Mouse (Mus musculus) ovary, postnatal 36 days (tissue): ENCODE data around the gene Aff4.
A peak's percentile ranks its signal among the peaks of the same experiment; 100 is the strongest.

Experiments
- DNase-seq: peaks from one replicate; pipeline ENCODE4 v3.0.0; 2022; ENCODE audit warnings: low spot score, mixed read lengths

The Aff4 gene

DNA sequence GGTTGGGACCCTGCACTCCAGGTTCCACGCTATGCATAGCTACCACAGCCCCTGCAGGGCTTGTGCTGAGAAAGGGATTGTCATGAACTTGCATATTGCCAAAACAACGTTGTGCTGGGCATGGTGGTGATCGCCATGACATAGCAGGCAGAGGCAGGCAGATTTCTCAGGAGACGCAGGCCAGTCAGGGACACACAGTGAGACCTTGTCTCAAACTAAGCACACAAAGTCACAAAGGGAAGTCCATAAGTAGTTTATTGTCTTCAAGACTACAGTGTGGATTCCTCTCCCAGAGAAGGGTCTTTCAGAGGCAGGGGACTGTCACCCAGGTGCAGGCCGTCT, 78.1 kb downstream of the Aff4 start:
- no peak for DNase-seq

DNA sequence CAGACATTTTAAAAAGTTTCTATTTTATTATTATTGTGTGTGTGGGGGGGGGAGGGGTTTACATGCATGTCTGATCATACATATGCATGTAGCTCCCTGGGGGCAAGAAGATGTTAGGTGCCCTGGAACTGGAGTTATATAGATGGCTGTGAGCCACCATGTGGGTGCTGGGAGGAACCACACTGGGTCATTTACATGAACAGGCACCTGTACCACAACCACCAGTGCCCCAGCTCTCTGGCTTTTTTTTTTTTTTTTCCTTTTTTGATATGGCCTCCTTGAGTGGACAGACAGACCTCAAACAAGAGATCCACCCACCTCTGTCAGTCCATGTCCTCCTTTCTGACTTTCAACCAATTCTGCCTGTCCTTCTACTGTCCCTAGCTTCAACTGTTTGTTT, 78.5 kb downstream of the Aff4 start:
- DNase-seq = no peak

DNA sequence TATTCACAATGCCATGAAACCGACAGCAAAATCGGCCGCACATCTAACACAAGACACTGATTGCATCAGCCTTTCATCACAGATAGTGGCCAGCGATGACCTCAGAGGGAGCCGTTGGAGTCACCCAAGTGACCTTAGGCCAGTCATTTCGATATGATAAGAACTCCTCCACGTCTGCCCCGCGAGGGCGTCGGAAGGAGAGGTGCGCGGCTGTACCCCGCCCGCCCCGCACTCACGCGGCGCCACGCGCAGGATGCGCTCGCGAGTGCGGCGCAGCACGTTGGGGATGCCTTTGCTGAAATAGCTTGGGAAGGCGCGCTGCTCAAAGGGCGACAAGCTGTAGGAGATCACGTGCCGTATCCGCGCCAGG, 79.7 kb downstream of the Aff4 start:
- no peak for DNase-seq

DNA sequence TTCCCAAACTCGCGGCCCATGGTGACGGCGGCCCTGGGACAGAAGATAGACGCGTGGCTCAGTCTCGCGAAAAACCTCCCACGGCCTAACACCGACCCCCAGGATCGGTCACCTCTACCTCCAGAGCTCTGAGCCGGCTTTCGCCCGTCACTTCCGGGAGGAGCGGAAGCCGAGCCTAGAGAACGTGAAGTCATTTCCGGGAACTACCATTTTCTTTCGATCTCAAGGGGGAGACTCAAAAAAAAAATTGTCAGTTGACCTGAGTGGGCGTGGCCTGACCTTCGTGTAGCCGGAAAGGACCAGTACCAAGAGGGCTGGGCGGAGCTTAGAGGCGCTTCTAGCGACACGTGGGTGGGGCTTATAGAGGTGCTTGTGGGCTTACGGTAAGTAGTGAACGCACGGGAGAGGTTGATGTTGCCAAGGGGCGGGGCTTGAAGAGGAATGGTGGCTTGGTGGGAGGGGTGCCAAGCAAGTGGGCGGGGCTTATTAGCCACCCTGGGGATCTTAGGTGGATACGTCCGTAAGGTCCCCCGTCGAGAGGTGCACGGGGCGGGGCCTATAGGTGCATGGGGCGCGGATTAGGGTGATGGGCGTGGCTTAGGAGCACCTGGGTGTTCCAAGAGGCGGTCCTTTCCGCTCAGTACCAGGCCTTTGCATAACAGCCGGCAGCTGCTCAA, 80.2 kb downstream of the Aff4 start, which contains the start of the genes Uqcrq and Gdf9:
Gene Uqcrq (minus strand): TSS at position 162 of the 677 bp plus-strand sequence.
Gene Gdf9 (plus strand): TSS at position 354 of the 677 bp plus-strand sequence.
- DNase-seq = peak; percentile 97

DNA sequence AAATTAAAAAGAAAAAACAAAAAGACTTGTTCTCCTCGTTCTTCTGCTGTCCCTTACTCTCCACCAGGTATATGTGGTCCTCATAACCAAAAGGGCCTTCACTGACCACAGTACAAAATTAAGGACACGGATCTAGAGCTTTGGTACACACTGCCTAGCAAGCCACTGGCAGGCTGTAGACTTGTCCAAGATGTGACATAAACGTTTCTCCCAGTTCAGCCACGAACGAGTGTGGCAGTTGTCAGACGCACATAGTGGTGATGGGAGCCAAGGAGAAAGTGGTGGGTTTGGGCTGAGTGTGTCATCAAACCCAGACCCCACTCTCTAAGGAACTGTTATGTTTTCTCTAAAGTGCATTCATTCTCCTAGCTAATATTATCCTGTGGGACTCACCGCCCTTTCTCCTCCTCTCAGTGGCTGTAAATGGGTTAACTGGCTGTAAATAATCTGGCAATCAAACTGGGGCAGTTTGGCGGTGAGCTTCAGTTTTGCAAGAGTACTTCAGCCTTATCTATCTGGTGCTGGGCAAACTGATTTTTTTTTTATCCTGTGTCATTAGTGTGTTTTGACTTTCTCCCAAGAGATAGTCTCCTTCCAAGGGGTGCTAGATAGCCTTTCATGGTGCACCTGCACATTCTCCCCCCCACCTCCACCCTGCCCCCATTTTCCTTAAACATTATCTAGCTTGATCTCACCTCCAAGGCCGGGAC, 80.9 kb downstream of the Aff4 start:
- DNase-seq = no peak

DNA sequence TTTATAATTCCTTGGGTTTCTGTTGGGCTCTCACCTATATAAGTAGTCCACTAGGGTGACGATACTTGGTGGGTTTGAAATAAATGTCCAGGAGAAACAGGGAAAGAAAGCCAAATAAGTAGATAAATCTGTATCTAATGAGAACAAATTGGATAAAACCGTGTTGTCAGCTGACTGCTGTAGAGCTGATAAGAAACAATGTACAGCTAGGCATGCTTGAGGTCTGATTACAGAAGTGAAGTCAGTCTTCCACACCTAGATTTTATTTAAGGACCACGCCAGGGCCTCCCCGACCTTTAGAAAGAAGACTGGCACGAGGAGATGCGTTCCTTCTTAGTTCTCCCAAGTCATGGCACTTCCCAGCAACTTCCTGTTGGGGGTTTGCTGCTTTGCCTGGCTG, 82.4 kb downstream of the Aff4 start:
- no peak for DNase-seq

DNA sequence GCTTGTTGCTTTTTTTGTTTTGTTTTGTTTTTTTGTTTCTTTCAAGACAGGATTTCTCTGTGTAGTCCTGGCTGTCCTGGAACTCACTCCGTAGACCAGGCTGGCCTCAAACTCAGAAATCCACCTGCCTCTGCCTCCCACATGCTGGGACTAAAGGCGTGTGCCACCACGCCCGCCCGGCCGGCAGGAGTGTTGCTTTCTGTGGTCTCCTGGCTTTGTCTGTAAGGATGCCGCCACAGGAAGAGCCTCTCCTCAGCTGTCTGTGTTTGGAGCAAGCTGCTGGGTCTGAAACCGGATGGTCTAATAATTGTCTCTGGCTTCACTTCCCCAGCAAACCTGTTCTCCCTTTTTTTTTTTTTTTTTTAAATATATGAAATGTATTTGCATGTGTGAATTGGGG, 84.9 kb downstream of the Aff4 start:
- no peak for DNase-seq

DNA sequence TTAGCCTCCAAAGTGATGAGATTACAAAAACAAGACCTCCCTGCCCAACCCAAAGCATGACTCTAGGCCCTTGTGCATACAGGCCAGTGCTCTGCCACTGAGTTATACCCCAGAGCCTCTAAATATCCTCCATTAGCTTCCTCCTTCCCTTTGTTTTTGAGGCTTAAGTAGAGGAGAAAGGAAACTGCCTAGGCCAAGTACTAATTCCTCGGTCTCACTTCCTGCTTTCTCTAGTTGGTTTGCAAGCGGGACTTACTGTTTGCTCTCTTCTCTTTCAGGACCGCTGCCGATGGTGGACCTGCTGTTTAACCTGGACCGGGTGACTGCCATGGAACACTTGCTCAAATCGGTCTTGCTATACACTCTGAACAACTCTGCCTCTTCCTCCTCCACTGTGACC, 85.7 kb downstream of the Aff4 start:
- DNase-seq = no peak

DNA sequence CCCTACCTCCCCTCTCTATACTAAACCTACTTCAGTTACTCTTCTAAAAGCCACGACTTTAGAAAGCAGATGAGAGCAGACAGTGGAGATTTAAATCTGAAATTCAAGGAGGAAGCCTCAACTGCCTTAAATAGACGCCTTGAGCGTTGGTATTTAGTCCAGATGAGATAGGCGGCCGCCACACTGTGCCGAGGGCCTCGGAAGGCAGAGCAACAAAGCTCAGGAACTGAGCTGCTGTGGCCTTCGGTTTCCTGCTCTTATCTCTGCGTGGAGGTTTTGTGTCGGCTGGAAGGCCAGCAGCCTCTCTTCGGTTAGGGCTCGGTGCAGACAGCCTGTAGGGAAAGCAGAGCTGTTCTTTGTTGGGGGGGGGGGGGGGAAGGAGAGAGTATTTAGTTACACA, 91.3 kb downstream of the Aff4 start:
- peak; percentile 66 for DNase-seq

DNA sequence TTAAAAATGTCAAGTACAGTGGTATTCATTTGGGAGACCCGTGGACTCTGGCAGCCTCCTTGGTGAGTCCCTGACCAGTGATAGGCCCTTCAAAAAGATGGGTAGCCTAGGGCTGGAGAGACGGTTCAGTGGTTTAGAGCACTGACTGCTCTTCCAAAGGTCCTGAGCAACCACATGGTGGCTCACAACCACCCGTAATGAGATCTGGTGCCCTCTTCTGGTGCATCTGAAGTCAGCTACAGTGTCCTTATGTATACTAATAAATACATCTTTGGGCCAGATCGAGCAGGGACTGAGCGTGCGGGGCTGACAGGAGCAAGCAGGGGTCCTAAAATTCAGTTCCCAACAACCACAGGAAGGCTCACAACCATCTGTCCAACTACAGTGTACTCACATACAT, 93.2 kb downstream of the Aff4 start:
- DNase-seq = no peak

DNA sequence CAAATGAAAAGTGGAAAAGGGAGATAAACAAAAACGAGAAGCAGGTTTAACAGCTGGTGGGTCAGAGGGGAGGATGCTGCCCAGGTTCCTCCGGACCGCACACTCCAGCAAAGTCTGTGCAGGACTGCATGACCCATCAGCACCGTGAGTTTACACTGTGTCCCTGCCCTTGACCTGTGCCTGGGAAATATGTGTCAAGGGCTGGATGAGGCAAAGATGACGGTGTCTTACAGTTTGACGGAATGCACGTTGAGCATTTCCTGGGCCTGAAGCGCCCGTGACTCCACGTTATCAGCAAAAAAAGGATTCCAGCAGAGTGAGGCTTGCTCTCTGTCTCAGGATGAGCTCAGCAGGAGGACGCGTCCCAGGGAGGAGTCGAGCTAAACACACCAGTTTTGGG, 94.9 kb downstream of the Aff4 start:
- DNase-seq = no peak

DNA sequence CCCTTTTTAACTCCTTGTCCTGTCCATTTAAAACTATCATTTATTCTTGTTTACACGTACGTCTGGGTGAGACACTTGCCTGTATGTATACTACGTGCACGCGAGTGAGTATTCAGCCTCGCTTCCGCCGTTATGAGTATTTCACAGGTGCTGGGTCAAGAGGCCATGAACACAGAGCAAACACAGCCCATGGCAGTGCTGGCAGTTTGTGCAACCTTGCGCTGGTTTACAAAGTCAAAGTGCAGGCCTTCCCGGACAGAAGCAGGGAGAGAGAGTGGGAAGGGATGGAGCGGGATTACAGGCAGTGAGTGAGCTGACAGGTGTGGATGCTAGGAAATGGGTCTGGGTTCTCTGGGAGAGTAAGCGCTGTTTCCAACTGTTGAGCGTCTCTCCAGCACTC, 95.5 kb downstream of the Aff4 start:
- no peak for DNase-seq

DNA sequence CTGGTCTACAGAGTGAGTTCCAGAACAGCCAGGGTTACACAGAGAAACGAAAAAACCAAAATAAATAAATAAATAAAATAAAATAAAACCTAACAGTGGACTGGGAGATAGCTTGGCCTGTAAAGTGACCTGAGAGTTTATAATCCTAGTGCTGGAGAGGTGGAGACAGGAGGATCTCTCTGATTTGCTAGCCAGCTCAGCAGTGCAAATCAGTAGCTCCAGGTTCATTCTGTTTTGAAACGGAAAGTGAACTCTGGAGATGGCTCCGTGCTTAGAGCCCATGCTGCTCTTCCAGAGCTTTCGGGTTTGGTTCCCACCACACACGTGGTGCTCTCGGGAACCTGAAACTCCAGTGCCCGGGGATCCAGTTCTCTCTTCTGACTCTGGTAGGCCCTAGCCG, 97.4 kb downstream of the Aff4 start:
- no peak for DNase-seq

DNA sequence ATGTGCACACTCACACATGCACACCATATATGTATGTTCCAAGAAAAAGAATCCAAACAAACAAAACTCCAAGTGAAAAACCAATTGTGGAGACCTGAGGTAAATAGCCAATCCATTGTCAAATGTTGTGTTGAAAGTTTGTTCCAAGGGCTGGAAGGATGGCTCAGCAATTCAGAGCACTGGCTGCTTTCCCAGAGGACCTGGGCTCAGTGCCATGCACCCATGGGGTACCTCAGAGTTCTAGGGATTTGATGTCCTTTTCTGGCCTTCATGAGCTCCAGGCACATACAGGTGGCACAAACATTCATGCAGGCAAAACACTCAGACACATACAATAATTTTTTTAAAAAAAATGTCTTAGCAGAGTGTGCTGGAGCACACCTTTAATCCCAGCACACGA, 97.9 kb downstream of the Aff4 start:
- DNase-seq = peak; percentile 53

DNA sequence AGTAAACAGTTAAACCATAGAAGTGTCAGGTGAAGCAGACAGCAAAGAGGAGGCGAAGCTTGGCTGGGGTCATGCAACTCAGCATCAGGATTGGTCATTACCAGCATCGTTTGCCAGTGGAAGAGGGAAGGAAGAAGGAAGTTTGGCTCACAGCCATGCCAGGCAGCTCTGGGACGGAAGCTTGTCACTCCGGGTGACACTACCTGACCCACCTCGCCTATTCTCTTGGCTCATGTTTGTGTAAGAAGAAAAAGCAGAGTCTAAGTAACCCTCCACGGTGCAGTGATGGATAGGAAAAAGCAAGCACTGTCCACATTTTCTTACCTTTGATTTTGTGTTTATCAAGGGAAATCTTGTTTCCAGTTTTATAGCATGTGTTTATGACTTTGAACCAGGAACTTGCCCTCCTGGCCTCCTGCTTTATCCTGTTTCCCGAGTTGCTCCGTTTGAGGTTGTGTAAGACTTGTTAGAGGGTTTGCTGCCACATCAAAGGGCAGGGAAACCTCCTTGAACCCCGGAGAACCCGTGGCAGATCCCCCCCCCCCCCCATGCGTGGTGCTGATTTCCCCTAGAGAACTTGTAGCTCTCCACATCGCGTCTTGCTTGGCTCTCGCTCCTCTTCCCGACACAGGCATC, 99.6 kb downstream of the Aff4 start:
- no peak for DNase-seq

DNA sequence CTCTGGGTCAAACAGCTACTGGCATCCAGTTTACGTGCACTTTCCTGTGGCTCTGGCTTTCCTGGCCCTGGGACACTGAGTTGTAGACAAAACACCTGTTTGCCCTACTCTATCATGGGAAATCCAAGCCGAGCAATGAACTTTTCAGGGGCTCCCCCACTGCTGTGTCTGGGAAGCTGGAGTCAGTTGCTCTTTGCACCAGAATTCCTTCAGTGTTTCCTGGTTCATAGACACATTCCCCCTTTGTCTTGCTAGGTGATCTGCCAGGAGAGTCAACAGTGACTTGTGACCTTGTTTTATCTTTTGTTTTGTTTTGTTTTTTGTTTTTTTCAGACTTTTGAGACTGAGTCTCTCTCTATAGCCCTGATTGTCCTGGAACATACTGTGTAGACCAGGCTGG, 100.7 kb downstream of the Aff4 start:
- no peak for DNase-seq

DNA sequence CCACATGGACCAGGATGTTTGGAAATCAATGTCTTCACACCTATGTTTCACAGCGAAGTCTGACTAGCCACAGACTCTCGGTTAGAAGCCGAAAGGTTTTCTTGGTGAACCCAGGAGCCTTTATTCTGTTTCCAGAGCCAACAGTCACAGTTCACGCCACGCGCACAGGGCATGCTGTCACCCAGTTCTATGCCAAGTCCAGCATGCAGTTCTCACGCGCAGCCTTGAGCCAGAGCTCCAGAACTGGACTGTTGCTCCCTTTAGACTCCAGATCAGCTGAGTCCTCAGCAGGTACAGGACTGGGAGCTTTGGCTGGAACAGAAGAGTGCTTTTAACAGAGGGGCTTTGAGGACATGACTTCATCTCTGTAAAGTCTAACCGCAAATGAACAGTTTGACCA, 101.8 kb downstream of the Aff4 start:
- DNase-seq = no peak

DNA sequence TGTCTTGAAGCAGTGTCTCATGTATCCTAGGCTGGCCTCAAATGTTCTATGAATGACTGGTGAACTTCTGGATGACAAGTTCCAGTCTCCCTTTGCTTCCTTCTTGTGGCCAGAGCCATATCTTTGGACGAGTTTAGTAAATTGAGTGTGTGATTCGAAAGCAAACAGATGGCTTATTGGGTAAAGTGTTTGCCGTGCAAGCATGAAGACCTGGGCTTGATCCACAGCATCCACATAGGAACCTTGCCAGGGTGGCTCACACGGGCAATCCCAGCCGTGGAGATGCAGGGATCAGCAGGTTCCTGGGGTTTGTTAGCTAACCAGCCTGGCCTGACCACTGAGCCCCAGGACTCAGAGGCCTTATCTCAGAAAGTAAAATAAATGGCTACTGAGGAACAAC, 102.4 kb downstream of the Aff4 start:
- no peak for DNase-seq

DNA sequence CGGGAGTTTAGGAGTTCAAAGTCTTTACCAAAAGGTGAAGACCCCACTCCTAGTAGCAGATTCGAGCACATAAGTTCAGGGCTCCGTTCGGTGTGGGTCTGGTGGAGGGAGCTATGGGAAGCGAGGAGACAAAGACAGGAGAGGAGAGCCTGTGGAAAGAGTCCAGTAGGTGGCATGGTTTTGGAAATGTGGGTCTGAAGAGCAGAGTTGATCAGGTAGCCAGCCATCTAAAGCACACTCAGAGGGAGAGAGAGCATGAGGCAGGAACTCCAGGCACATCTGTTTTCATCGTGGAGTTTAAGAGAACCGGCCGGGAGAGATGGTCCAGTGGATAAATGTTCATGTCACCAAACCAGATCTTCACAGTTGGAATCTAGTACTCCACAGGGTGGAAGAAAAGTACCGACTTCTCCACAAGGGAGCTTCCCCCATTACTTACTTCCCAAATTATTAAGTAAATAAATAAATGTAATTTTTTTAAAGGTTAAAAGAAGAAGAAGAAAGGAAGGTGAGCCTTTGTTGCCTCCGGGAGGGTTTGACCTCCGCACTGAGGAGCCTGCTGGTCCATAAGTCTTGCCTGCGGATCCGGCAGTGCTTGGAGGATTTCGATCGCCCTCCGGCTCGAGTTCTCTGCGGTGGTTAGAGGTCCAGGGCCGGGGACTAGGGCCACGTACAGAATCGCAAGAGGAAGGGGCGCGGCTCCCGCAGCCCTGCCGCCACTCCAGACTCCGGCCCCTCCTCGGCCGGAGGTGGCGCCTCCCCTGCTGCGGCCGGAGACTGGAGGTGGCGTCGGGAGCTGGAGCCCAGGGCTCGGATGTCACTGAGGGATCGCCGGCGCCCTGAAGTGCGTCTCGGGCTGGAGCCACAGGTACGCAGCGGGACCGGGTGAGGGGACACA, 106.1 kb downstream of the Aff4 start, which contains the start of the genes Gm10447 and Shroom1:
Gene Gm10447 (minus strand): TSS at position 637 of the 898 bp plus-strand sequence.
Gene Shroom1 (plus strand): TSS at position 732 of the 898 bp plus-strand sequence.
- peak; percentile 76 for DNase-seq

DNA sequence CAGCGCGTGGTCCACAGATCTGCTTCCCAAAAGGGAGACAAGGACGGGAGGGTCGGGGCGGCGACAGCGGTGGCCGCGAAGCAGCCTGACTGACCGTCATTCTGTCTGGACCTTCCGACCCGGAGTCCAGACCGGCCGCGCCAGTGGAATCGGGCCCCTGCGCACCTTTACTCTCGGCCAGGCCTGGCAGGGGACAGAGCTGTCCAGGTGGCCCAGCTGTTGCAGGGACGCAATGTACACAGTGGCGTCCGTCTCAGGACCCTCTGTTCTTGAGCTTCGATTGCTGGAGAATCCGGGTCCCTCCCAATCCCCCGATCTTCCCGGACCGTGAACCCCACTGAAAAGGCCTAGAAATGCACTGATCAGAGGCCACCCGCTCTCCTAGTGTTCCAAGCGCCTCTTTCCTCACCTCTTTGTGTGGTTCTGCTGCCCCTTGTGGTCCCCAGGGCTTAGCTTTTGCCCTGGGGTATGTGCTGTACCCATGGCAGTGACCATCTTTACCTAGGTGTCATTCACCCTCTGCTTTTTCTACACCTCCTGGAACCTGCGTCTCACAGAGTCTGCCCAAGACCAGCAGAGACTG, 106.8 kb downstream of the Aff4 start:
- DNase-seq = peak; percentile 31

DNA sequence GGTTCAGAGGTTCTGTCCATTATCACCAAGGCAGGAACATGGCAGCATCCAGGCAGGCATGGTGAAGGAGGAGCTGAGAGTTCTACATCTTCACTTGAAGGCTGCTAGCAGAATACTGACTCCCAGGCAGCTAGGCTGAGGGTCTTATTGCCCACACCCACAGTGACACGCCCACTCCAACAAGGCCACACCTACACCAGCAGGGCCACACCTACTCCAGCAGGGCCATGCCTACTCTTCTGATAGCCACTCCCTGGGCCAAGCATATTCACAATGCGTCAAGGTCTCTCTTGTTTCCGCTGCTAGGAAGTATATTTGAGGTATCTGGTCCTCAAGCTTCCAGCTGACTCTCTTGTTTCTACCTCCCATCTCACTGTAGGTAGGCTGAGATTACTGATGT, 108.4 kb downstream of the Aff4 start:
- DNase-seq = no peak

DNA sequence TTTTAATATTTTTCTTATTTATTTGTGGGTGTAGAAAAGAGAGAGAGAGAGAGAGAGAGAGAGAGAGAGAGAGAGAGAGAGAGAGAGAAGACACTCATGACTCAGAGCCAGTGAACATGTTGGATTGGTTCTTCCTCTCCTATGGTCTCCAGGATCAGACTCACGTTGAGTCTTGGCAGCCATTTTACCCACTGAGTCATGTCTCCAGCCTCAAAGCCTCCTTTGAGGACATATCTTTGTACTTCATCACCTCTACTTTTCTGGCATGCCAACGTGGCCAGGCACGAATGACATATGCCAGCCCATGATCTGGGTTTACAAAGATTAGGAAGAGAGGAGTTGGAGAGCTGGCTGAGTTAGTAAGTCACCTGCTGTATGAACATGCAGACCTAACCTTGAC, 109.6 kb downstream of the Aff4 start:
- no peak for DNase-seq
